Comparison of ENCODE assay signal across 14 mouse cellular contexts in genomic region chr4:63171122-63171521, GRCm38 (mm10). TPM values are rescaled to one million over a fixed set of nuclear protein-coding genes. Genes with fewer than 3 reads are reported as not detected.
DNase-seq lines count a peak whose midpoint lies in the region; ATAC-seq and TF ChIP-seq lines count a peak whose summit lies in the region.
"Had no signal": no experiment of that assay in that cellular context is flagged by ENCODE, and none has a peak within 500 bp of the region (broad histone marks: within the 10 kb centered on the region; RNA-seq: fewer than 3 reads in every experiment).

No protein-coding gene starts in this region.

- H3K9ac ChIP-seq in midbrain, embryonic 15.5 days, result no peak overlapping the region
- no peak overlapping the region for H3K9ac ChIP-seq in midbrain, embryonic 13.5 days (replicated peaks)
- H3K9ac ChIP-seq in intestine, embryonic 16.5 days (ENCODE audit: low read depth, low read length), result peak overlapping the region; percentile 69
- no peak overlapping the region for H3K9ac ChIP-seq in liver, embryonic 14.5 days (replicated peaks)
- H3K9ac ChIP-seq: forebrain, embryonic 15.5 days had no signal

- no peaks in the 10 kb centered on the region for H3K9me3 ChIP-seq in midbrain, embryonic 15.5 days
- H3K9me3 ChIP-seq in midbrain, embryonic 13.5 days, result no peaks in the 10 kb centered on the region
- H3K9me3 ChIP-seq in intestine, embryonic 16.5 days (ENCODE audit: control insufficient read depth, low read length), result no peaks in the 10 kb centered on the region
- no peaks in the 10 kb centered on the region for H3K9me3 ChIP-seq in liver, embryonic 14.5 days (ENCODE audit: control insufficient read depth, low read length)
- H3K9me3 ChIP-seq: forebrain, embryonic 15.5 days had no signal

- H3K27me3 ChIP-seq in midbrain, embryonic 15.5 days (replicated peaks), result no peaks in the 10 kb centered on the region
- peaks cover 15% of the 10 kb centered on the region; the same call in 1 of the 2 replicates for H3K27me3 ChIP-seq in midbrain, embryonic 13.5 days
- no peaks in the 10 kb centered on the region for H3K27me3 ChIP-seq in intestine, embryonic 16.5 days (replicated peaks; ENCODE audit: control insufficient read depth, insufficient read depth, low read length)
- no peaks in the 10 kb centered on the region for H3K27me3 ChIP-seq in liver, embryonic 14.5 days (ENCODE audit: control insufficient read depth, insufficient read depth, low read length)
- H3K27me3 ChIP-seq: forebrain, embryonic 15.5 days had no signal

- H3K4me3 ChIP-seq in midbrain, embryonic 15.5 days, result no peak overlapping the region
- no peak overlapping the region for H3K4me3 ChIP-seq in midbrain, embryonic 13.5 days (replicated peaks)
- H3K4me3 ChIP-seq in intestine, embryonic 16.5 days (ENCODE audit: low read length), result peak overlapping the region; percentile 50
- H3K4me3 ChIP-seq in liver, embryonic 14.5 days (ENCODE audit: insufficient read depth in 1 of 2, low read depth in 2 of 2, low read length in 2 of 2), result peak overlapping the region; percentile 25 to 40; a peak in 2 of 4 replicates
- H3K4me3 ChIP-seq: forebrain, embryonic 15.5 days; layer of hippocampus, adult 2 months had no signal

- H3K4me1 ChIP-seq in midbrain, embryonic 15.5 days, result no peaks in the 10 kb centered on the region
- H3K4me1 ChIP-seq in midbrain, embryonic 13.5 days (replicated peaks), result no peaks in the 10 kb centered on the region
- peaks cover 17% of the 10 kb centered on the region for H3K4me1 ChIP-seq in intestine, embryonic 16.5 days (ENCODE audit: control insufficient read depth, insufficient read depth, low read length)
- H3K4me1 ChIP-seq in liver, embryonic 14.5 days (replicated peaks; ENCODE audit: control insufficient read depth in 2 of 2, insufficient read depth in 2 of 2, low read length in 1 of 2), result peaks cover 0 to 2% of the 10 kb centered on the region in 2 experiments; a peak in 1 of 4 replicates
- H3K4me1 ChIP-seq: forebrain, embryonic 15.5 days had no signal

- no peak overlapping the region for H3K4me2 ChIP-seq in midbrain, embryonic 15.5 days
- no peak overlapping the region for H3K4me2 ChIP-seq in midbrain, embryonic 13.5 days (replicated peaks)
- H3K4me2 ChIP-seq in intestine, embryonic 16.5 days (ENCODE audit: low read depth, low read length), result peak overlapping the region; percentile 52
- H3K4me2 ChIP-seq in liver, embryonic 14.5 days (ENCODE audit: low read depth), result peak overlapping the region; percentile 31
- H3K4me2 ChIP-seq: forebrain, embryonic 15.5 days had no signal

- H3K27ac ChIP-seq in midbrain, embryonic 15.5 days, result no peak overlapping the region
- no peak overlapping the region for H3K27ac ChIP-seq in midbrain, embryonic 13.5 days
- H3K27ac ChIP-seq in intestine, embryonic 16.5 days (ENCODE audit: low read length), result peak overlapping the region; percentile 71
- H3K27ac ChIP-seq in liver, embryonic 14.5 days, result no peak overlapping the region
- H3K27ac ChIP-seq: forebrain, embryonic 15.5 days; layer of hippocampus, adult 2 months had no signal

- WGBS in midbrain, embryonic 15.5 days, result 59% methylated on average over 24 of the region's 24 CpGs
- 54% methylated on average over 24 of the region's 24 CpGs for WGBS in midbrain, embryonic 13.5 days
- 39% methylated on average over 24 of the region's 24 CpGs for WGBS in intestine, embryonic 16.5 days
- 45% methylated on average over 24 of the region's 24 CpGs for WGBS in liver, embryonic 14.5 days (ENCODE audit: insufficient replicate concordance)

- DNase-seq in liver, embryonic 14.5 days (ENCODE audit: low read depth in 3 of 3, low spot score in 3 of 3), result no peak
- DNase-seq in cerebellum, postnatal 36 days, result no peak
- DNase-seq in embryo, embryonic 9.5 days (ENCODE audit: extremely low spot score), result no peak
- DNase-seq in thymus, postnatal 25 days, result no peak
- DNase-seq: adrenal gland, postnatal 10 days; heart, postnatal 14 days; right cerebral cortex, postnatal 14 days had no signal

- ATAC-seq in midbrain, embryonic 15.5 days (replicated peaks), result peak; percentile 69
- no peak for ATAC-seq in midbrain, embryonic 13.5 days
- peak; percentile 10 for ATAC-seq in intestine, embryonic 16.5 days
- no peak for ATAC-seq in liver, embryonic 14.5 days (ENCODE audit: insufficient read depth)
- ATAC-seq: forebrain, embryonic 15.5 days; hindbrain, embryonic 16.5 days had no signal

- TF ChIP-seq CTCF in liver, embryonic 14.5 days (IDR thresholded peaks at IDR 0.05; ENCODE audit: low read depth), result no peak

- TF ChIP-seq EP300 in liver, embryonic 14.5 days (IDR thresholded peaks at IDR 0.05; ENCODE audit: low read depth), result no peak

- H3K36me3 ChIP-seq in midbrain, embryonic 15.5 days (replicated peaks), result no peaks in the 10 kb centered on the region
- H3K36me3 ChIP-seq in midbrain, embryonic 13.5 days, result no peaks in the 10 kb centered on the region
- H3K36me3 ChIP-seq in intestine, embryonic 16.5 days (ENCODE audit: control insufficient read depth, insufficient read depth, low read length), result no peaks in the 10 kb centered on the region
- H3K36me3 ChIP-seq in liver, embryonic 14.5 days (replicated peaks; ENCODE audit: control insufficient read depth, insufficient read depth, low read depth), result no peaks in the 10 kb centered on the region
- H3K36me3 ChIP-seq: forebrain, embryonic 15.5 days had no signal

RNA-seq across cellular contexts. Expression of gene Kif12, which starts 0.8 kb away (rescaled TPM):
- 0.06 and 0.14 TPM in 2 replicates for polyA plus RNA-seq in midbrain, embryonic 15.5 days (2015; fragmentation: Nextera tagmentation; extraction: Ambion mirVana)
- 0.23 TPM in 1 of 2 replicates, not detected in the other for polyA plus RNA-seq in midbrain, embryonic 13.5 days (2015; fragmentation: Nextera tagmentation; extraction: Ambion mirVana)
- polyA plus RNA-seq in intestine, embryonic 16.5 days (2015; fragmentation: Nextera tagmentation; extraction: Ambion mirVana), result 98.5 and 102 TPM in 2 replicates
- polyA plus RNA-seq in liver, embryonic 14.5 days (2012; rRNA removed), result 5.7 and 6.1 TPM in 2 replicates
- 3.8 TPM in 2 replicates for polyA plus RNA-seq in liver, embryonic 14.5 days (2014; fragmentation: Nextera tagmentation; extraction: Ambion mirVana)
- polyA plus RNA-seq: embryonic facial prominence, embryonic 14.5 days; forebrain, embryonic 15.5 days; hindbrain, embryonic 16.5 days had no signal

RNA-seq across cellular contexts. Expression of gene Ambp, which starts 16.5 kb away (rescaled TPM):
- polyA plus RNA-seq in midbrain, embryonic 15.5 days (2015; fragmentation: Nextera tagmentation; extraction: Ambion mirVana), result 0.26 and 2.8 TPM in 2 replicates
- polyA plus RNA-seq in midbrain, embryonic 13.5 days (2015; fragmentation: Nextera tagmentation; extraction: Ambion mirVana), result 1.4 TPM in 1 of 2 replicates, not detected in the other
- 29.0 and 54.2 TPM in 2 replicates for polyA plus RNA-seq in intestine, embryonic 16.5 days (2015; fragmentation: Nextera tagmentation; extraction: Ambion mirVana)
- 580 and 780 TPM in 2 replicates for polyA plus RNA-seq in liver, embryonic 14.5 days (2012; rRNA removed)
- polyA plus RNA-seq in liver, embryonic 14.5 days (2014; fragmentation: Nextera tagmentation; extraction: Ambion mirVana), result 691 and 797 TPM in 2 replicates
- polyA plus RNA-seq: forebrain, embryonic 15.5 days; hindbrain, embryonic 16.5 days had no signal

RNA-seq across cellular contexts. Expression of gene Col27a1, which starts 42.7 kb away (rescaled TPM):
- 2.2 and 3.1 TPM in 2 replicates for polyA plus RNA-seq in midbrain, embryonic 15.5 days (2015; fragmentation: Nextera tagmentation; extraction: Ambion mirVana)
- polyA plus RNA-seq in midbrain, embryonic 13.5 days (2015; fragmentation: Nextera tagmentation; extraction: Ambion mirVana), result 1.3 and 2.1 TPM in 2 replicates
- polyA plus RNA-seq in intestine, embryonic 16.5 days (2015; fragmentation: Nextera tagmentation; extraction: Ambion mirVana), result 8.1 and 9.6 TPM in 2 replicates
- 3.8 and 4.2 TPM in 2 replicates for polyA plus RNA-seq in liver, embryonic 14.5 days (2012; rRNA removed)
- 0.75 and 1.2 TPM in 2 replicates for polyA plus RNA-seq in liver, embryonic 14.5 days (2014; fragmentation: Nextera tagmentation; extraction: Ambion mirVana)

Comparison
In these comparisons a context has a peak if more than half of its experiments do, and no peak if none do; other contexts are left out.
1. ATAC-seq: peak in midbrain, embryonic 15.5 days (single experiment) and intestine, embryonic 16.5 days (single experiment); none in midbrain, embryonic 13.5 days (single experiment) and liver, embryonic 14.5 days (single experiment).
2. H3K4me2 ChIP-seq: peak in intestine, embryonic 16.5 days (single experiment) and liver, embryonic 14.5 days (single experiment); none in midbrain, embryonic 15.5 days (single experiment) and midbrain, embryonic 13.5 days (single experiment).
3. H3K4me3 ChIP-seq: peak in intestine, embryonic 16.5 days (single experiment) and liver, embryonic 14.5 days (2 of 2); none in midbrain, embryonic 15.5 days (single experiment) and midbrain, embryonic 13.5 days (single experiment).
4. RNA of gene Kif12, which starts 0.8 kb away (polyA plus RNA-seq): 98.5 to 102 TPM in intestine, embryonic 16.5 days; 3.8 to 6.1 TPM in liver, embryonic 14.5 days, 0.06 to 0.14 TPM in midbrain, embryonic 15.5 days and 0.23 TPM in midbrain, embryonic 13.5 days; every median in the first group is over 10 times any median in the second.